Comparison of ENCODE assay signal across 15 mouse cellular contexts in the genomic region with DNA sequence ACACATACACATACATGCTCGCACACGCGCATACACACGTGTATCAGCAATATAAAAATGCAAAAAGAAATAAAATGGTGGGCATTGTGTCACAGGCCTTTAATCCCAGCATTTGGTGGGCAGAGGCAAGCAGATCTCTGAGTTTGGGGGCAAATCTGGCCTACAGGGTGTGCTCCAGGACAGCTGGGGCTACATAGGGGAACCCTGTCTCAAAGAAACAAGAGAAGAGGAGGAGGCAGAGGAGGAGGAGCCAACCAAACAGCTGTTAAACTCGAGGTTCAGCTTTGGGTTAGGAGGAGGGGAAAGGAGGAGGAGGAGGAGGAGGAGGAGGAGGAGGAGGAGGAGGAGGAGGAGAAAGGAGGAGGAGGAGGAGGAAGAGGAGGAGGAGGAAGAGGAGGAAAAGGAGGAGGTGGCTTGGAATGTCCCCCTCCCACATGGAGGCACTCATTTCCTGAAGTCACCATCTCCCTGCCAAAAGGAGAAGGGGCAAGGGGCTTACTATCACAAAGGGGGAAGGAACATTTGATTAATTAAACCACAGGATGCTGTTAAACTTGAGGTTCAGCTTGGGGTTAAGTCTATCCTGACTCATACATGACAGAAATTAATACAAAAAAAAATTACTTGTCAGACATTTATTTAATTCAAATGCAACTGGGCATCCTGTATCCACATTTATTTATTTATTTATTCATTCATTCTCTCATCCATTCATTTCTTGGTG. TPM values are rescaled to one million over a fixed set of nuclear protein-coding genes. Genes with fewer than 3 reads are reported as not detected.
A peak's percentile ranks its signal among the peaks of the same experiment; 100 is the strongest.
DNase-seq lines count a peak whose midpoint lies in the region; TF ChIP-seq lines count a peak whose summit lies in the region.
"Had no signal": no experiment of that assay in that cellular context is flagged by ENCODE, and none has a peak within 500 bp of the region (broad histone marks: within the 10 kb centered on the region; RNA-seq: fewer than 3 reads in every experiment).

No protein-coding gene starts in this region.

- peak overlapping the region; percentile 62 for H3ac ChIP-seq in C2C12 (ENCODE audit: control insufficient read depth, insufficient read length, low read depth)

- peaks cover 45% of the 10 kb centered on the region for H3K4me1 ChIP-seq in embryonic fibroblast, embryonic 13.5 days (ENCODE audit: control insufficient read depth, insufficient read depth, low read length)
- H3K4me1 ChIP-seq: forebrain, embryonic 13.5 days had no signal

- peak overlapping the region; percentile 7; the same call in 1 of the 2 replicates for H3K27ac ChIP-seq in layer of hippocampus, adult 2 months
- H3K27ac ChIP-seq in embryonic fibroblast, embryonic 13.5 days (ENCODE audit: insufficient read depth, low read length), result peak overlapping the region; percentile 93
- H3K27ac ChIP-seq: embryonic facial prominence, embryonic 13.5 days; forebrain, embryonic 13.5 days; hindbrain, embryonic 12.5 days; liver, embryonic 15.5 days had no signal

- H3K27me3 ChIP-seq in C2C12 (ENCODE audit: control insufficient read depth, insufficient read depth, insufficient read length), result no peaks in the 10 kb centered on the region
- H3K27me3 ChIP-seq: embryonic facial prominence, embryonic 13.5 days; forebrain, embryonic 13.5 days; hindbrain, embryonic 12.5 days; liver, embryonic 15.5 days; Patski had no signal

- TF ChIP-seq POLR2A in embryonic fibroblast, embryonic 13.5 days (IDR thresholded peaks at IDR 0.05; ENCODE audit: low read depth, low read length), result no peak

- intact Hi-C loops in heart, postnatal 10 days (cut with DNase I), result no loop called here

- no peak overlapping the region for H3K4me3 ChIP-seq in layer of hippocampus, adult 2 months
- no peak overlapping the region for H3K4me3 ChIP-seq in C2C12 (ENCODE audit: insufficient read depth, poor library complexity, severe bottlenecking)
- H3K4me3 ChIP-seq in embryonic fibroblast, embryonic 13.5 days (ENCODE audit: insufficient read depth, low read length), result no peak overlapping the region
- H3K4me3 ChIP-seq: embryonic facial prominence, embryonic 13.5 days; forebrain, embryonic 13.5 days; hindbrain, embryonic 12.5 days; liver, embryonic 15.5 days had no signal

- DNase-seq in layer of hippocampus, adult 2 months (ENCODE audit: low spot score in 2 of 2), result no peak
- DNase-seq in layer of hippocampus, postnatal 25 days (ENCODE audit: extremely low spot score in 1 of 2, low spot score in 1 of 2), result no peak
- DNase-seq in 3T3-L1 (ENCODE audit: low read depth, low spot score), result peak; percentile 68
- no peak for DNase-seq in spleen, postnatal 36 days (ENCODE audit: low spot score in 2 of 2)
- DNase-seq in spleen, postnatal 14 days (ENCODE audit: low spot score in 2 of 2), result no peak
- no peak for DNase-seq in heart, postnatal 10 days
- DNase-seq: adrenal gland, adult 2 months; cerebellum, adult 9-11 months had no signal

- TF ChIP-seq CTCF in layer of hippocampus, adult 2 months (conservative IDR thresholded peaks at IDR 0.05), result no peak
- TF ChIP-seq CTCF in C2C12 (IDR thresholded peaks at IDR 0.05; ENCODE audit: control insufficient read depth, insufficient read depth, insufficient read length), result peak; percentile 17
- TF ChIP-seq CTCF in embryonic fibroblast, embryonic 13.5 days (IDR thresholded peaks at IDR 0.05; ENCODE audit: borderline replicate concordance, insufficient read depth, low read length), result no peak

- H3K36me3 ChIP-seq in C2C12 (ENCODE audit: control insufficient read depth, insufficient read depth), result no peaks in the 10 kb centered on the region
- H3K36me3 ChIP-seq: embryonic facial prominence, embryonic 13.5 days; hindbrain, embryonic 12.5 days; liver, embryonic 15.5 days had no signal

- H3K79me2 ChIP-seq in C2C12 (ENCODE audit: control insufficient read depth, insufficient read depth), result peaks cover 22% of the 10 kb centered on the region

- peaks cover 4% of the 10 kb centered on the region for H3K79me3 ChIP-seq in C2C12 (ENCODE audit: low read depth)

TF ChIP-seq in C2C12, 6 proteins besides CTCF, POLR2A, EP300 and RAD21:
- peak; percentile 18 for TF ChIP-seq MAX (IDR thresholded peaks at IDR 0.05)
- peak; percentile 62 for TF ChIP-seq MYOD1 (IDR thresholded peaks at IDR 0.05; ENCODE audit: control insufficient read depth, insufficient read length, low read depth)
- no peak for TF ChIP-seq USF1 (IDR thresholded peaks at IDR 0.05; ENCODE audit: low read depth)

RNA-seq across cellular contexts. Expression of a gene that starts 42.3 kb away (rescaled TPM):
- total RNA-seq in layer of hippocampus, adult 2 months (2021), result 100 to 1,000 TPM; 119 to 136 TPM
- total RNA-seq in layer of hippocampus, postnatal 25 days (2021), result 100 to 1,000 TPM; 115 to 140 TPM
- polyA plus RNA-seq in C2C12 (2012; fragmentation: generic; extraction: Trizol), result 371 TPM
- 229 and 271 TPM in 2 replicates for polyA plus RNA-seq in embryonic fibroblast, embryonic 13.5 days (2011; ENCODE audit: insufficient read length, low read depth, missing spikeins)
- total RNA-seq in heart, postnatal 10 days (2021), result 100 to 1,000 TPM; 200 to 221 TPM

RNA-seq across cellular contexts. Expression of a gene that starts 44.6 kb away (rescaled TPM):
- total RNA-seq in layer of hippocampus, adult 2 months (2021), result 10 to 100 TPM; 88.3 to 96.3 TPM
- 10 to 100 TPM; 75.0 to 90.2 TPM for total RNA-seq in layer of hippocampus, postnatal 25 days (2021)
- polyA plus RNA-seq in C2C12 (2012; fragmentation: generic; extraction: Trizol), result 580 TPM
- polyA plus RNA-seq in embryonic fibroblast, embryonic 13.5 days (2011; ENCODE audit: insufficient read length, low read depth, missing spikeins), result 718 and 1,071 TPM in 2 replicates
- 100 to 1,000 TPM; 206 to 221 TPM for total RNA-seq in heart, postnatal 10 days (2021)
